Mouse (Mus musculus): Measurements from ENCODE around the gene Ndufb10.
A peak's percentile ranks its signal among the peaks of the same experiment; 100 is the strongest.

Ndufb10 gene

DNA sequence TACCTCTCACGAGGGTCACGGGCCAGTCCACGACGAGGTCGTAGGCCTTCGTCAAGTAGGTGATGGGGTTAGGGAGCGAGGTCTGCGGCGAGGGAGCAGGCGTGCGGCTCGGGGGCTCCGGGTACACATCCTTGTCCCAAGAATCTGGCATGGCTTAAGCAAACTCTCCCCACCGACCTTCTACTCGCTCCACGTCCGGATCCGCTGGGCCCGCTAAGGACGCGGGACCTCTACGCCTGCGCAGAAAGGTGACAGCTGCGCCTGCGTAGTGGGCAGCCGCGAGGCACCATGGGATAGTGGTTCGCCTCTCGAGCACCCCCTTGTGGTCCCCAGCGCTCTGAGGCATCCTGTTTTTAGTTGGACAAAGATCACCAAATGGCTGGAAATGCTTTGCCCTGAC lies at the start of gene Ndufb10:
Gene Ndufb10, minus strand, starts transcription at position 295 of the 400 bp plus-strand sequence.
- peak; percentile 96 to 99 for DNase-seq

DNA sequence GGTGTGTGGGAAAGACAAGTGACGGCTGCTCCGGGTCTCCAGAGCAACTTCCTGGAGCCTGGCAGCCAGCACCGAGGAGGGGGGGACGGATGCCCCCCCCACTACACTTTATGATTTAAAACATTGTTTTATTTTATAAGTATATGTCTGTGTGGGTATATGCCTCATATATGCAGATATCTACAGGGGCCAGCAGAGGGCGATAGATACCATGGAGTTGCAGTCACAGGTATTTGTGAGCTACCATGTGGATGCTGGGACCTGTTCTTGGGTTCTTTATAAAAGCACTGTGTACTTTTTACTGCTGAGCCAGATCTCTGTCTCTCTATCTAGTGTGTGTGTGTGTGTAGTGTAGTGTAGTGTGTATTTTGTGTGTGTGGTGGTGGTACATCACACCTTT lies 49.0 kb upstream of the Ndufb10 start:
- DNase-seq, result no peak

DNA sequence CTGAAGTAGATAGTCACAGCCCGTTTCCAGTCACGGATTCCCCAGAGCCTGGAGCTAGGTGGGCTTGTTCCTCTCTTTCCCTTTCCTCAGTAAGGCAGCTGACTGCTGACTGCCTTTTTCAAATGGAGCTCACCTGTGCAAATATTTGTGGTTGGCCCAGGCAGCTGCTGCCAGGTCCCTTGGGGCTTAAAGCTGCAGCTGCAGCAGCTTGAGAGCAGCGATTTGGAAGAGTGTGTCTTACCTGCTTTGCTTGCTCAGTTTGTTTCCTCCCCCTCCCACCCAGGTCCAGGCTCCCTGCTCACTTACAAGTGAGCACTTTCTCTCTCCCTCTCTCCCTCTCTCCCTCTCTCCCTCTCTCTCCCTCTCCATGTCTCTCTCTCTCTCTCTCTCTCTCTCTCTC lies 44.9 kb upstream of the Ndufb10 start:
- no peak for DNase-seq

DNA sequence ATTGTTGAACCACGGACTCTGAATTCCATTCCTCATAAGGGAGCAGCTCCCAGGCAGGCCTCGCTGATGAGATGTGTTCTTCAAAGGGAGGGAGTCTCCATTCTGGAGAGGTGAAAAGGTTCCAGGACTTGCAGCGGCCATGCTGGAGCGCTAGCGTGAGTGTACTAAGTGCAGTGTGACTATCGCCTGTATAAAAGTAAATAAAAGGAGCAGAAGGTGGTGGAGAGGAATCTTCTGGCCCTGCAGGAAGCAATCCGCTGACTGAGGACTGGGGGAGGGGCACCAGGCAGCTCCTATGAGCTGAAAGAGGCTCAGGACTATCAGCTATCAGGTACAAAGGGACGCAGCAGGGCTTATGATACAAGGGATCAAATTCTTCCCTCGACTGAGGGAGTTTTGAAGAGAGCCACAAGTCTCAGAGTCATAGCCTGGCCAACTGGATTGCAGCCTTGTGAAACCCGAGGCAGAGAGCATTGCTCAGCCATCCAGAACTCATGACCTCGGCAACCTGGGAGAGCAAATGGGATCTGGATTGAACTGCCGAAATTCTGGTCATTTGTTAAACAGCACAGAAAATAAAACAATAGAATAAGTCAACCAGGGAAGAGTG lies 42.1 kb upstream of the Ndufb10 start:
- peak; percentile 51 to 68 for DNase-seq

DNA sequence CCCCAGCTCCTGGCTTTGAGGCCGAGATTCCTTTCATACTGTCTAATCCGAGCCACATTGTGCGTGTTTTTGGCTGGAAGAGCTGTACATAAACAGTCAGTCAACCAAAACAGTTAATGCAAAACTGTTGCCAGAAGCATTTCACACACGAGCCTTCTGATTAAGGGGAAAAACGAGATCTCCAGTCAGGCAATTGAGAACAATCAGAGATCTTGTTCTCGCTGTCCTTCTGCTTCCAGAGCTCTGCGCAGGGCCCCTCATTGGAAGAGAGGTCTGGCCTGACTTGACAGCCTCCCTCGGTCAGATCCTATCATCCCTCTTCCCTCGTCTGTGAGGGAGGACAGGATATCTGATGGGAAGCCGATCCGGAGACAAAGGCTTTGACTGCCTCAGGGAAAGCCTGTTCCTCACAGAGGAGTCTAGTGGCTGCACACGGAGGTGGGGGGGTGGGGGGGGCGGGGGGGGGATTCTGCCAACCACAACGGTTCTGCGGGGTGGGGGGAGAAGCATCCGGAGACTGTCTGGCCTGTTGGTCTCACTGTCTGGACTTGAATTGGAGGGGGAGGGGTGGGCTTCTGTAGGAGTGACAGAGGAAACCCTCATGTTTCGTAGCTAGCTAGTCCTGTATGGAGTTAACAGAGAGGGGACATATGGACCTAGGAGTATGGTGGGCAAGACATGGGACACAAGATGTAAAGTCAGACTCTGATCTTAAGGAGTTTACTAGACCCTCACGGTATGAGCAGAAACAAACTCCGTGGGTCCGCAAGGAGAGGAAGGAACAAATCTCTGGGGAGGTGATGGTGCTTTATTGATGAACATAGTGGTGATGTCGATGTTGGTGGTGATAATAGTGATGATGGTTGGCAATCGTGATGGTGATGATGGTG lies 41.0 kb upstream of the Ndufb10 start:
- DNase-seq, result no peak

DNA sequence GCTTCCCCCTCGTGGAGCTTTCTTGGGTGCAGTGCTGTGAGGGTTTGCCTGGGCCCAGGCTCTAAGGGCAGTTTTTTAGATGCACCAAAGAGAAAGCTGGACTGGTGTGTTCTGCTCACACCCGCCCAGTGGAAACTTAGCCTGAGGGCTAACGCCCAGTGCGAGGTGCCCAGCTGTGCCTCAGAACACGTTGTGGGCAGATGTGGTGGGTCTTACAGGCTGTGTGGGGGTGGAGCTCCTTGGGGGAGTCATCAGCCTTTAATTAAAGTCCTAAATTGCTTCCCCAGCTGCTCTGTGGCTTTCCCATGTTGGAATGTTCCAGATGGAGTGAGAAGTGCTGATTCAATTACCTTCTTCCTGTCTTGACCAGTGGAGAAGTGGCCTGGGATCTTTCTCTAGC lies 36.8 kb upstream of the Ndufb10 start:
- DNase-seq, result peak in 1 of 2 experiments; percentile 42

DNA sequence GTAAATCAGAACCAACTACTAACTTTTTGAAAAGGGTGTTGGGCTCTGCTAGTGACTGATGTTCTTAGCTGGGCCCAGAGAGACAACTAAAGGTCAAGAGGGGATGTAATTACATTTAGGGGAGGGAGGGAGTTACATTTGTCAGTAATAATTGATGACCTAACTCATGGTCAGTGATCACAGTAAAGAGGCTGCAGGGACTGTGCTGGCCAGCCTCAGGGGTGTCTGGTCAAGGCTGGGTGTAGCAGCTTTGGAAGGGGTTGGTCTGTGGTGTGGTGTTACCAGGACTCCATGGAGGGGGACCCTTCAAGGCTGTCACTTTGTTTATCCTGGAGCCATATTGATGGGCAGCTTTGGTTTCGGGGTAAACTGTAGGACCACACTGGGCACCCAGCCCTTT lies 33.1 kb upstream of the Ndufb10 start:
- DNase-seq, result no peak

DNA sequence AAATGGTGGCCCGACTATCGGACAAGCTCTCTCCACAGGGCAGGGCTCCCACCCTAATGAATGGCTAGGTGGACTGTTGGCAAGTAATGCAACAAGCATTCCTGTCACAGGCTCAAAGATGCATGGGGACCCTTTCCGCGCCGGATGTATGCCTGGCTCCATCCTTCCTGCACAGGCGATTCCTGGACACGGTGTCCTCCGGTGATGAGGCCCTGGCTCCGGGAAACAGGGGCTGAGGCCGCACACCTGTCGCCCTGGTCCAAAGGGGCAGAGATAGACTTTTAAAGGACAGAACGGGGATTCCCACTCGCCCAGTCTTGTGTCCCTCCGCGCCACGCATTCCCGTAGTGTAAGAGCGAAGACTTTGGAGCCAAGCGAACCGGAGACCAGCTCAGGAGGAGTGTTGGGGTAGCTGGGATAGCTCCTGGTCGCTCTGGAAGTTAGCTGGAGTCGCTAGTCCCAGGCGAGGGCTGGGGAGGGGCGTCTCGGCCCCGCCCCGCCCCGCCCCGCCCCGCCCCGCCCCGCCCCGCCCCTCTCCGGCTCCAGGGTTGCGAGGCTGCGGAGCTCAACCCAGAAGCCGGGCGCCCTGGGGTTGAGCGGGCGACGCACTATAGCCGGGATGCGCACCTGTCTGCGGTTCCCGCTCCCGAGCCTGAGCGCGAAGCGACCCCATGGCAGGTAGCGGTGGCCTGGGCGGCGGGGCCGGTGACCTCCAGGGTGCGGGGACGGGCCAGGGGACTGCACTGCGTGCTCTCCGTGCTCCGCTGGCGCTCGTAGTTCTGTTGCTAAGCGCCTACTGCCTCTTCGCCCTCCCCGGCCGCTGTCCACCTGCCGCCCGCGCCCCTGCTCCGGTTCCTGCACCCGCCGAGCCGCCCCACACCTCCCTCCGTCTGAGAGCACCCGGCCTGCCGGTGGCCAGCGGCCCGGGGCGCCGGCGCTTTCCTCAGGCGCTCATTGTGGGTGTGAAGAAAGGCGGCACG lies 28.4 kb upstream of the Ndufb10 start, which contains the start of gene Hs3st6:
Gene Hs3st6, plus strand, starts transcription at position 574 of the 980 bp plus-strand sequence.
- DNase-seq, result peak; percentile 42 to 69

DNA sequence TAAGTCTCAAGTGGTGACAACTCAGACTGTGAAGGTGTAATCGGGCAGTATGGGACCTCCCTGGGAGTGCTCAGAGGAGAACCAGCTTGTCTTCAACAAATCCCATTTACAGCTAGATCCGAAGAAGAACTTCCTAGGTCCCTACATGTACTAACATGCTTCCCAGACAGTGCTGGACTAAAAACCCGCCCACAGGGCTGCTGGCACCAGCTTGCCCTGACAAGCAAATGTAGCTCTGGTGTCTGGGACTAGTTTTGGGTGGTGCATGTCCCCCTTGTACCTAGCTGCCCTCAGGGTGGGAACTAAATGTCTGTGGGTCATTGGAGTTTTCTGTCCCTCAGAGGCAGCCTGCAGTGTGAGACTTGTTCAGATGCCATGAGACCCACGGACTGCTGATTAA lies 27.2 kb upstream of the Ndufb10 start:
- DNase-seq, result no peak

DNA sequence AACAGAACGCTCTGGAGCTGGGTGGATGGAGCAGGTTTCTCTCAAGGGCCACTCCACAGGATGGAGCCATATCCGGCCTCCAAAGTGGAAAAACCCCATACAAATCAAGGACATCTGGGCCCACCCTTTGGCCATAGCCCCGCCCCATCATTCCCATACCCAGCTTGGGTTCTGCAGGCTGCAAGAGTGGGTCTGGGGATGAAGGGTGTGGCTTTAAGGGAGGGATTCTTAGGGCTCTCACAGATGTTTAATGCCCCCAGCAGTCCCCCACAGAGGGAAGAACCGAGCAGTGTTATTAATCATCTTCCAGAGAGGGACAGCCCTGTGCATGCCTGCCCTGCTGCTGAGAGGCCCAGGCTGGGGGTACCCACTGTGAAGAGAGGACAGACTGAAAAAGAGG lies 22.7 kb upstream of the Ndufb10 start:
- DNase-seq, result no peak

DNA sequence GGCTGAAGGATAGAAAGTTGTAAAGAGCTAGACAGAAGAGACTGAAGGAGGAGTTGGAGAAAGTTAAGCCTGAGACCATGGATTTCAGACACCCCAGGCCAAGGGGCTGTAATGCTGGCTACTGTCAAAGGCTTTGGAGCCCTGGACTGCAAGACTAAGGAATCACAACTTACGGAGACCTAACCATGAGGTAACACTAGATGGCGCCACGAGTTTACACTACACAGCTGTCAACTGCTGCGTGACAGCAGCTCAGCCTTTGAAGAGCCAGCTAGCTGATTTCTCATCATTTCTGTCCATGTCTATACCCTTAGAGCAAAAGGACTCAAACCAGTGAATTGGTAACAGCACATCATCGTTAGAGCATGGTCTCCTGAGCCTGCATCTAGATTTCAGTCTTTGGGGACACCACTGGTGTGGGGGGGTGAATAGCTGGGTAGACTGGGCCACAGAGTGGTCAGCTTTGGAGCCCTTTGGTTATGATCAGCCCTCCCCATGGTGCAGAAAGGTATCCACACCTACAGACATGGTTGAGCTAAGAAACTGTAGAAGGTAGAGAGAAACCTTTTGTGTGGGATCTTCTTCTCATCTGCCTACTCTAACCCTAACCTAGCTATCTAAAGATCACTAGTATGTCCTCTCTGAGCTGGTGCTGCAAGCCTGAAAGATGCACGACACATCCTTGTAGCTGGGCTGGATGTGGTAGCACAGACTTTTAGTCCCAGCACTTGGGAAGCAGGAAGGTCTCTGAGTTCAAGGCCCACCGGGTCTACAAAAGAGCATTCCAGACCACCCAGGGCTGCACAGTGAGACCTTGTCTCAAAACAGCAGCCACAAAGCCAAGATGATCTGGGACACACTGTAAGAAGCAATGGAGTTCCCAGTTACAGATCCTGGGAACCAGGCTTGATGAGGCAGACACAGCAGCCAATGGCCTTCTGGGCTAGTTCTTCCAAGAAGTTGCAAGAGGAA lies 21.5 kb upstream of the Ndufb10 start:
- DNase-seq, result peak; percentile 86 to 93

DNA sequence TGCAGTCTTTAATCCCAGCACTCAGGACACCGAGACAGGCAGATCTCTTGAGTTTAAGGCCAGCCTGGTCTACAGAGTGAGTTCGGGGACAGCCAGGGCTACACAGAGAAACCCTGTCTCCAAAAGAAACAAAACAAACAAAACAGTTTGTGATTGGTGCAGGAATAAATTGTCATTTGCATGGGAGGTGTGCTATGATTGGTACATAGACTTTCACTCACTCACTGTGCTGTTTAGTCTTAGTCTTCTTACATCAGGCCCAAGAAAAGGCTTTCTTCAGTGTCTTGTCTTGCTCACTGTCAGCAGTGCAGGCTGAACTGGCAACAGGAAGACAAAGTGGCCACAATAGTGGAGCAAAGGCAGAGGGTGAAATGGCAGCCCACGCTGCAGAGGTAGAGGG lies 20.1 kb upstream of the Ndufb10 start:
- no peak for DNase-seq

DNA sequence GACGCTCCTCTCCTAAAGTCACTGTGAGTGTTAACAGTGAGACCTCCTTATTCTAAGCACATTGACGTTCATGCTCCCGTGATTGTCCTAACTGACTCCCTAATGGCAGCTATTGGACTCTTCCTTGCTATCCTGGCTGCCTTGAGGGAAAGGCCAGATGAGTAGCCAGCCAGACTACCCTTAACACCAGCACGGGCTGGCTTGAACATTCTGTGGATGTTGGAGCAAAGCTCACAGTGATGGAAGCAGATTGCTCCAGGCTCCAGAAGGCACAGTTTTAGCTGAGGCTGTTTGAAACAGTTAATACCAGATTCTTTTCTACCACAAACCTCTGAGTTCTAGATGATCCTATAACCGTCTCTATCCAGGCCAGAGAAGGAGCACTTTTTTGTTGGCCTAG lies 19.6 kb upstream of the Ndufb10 start:
- no peak for DNase-seq

DNA sequence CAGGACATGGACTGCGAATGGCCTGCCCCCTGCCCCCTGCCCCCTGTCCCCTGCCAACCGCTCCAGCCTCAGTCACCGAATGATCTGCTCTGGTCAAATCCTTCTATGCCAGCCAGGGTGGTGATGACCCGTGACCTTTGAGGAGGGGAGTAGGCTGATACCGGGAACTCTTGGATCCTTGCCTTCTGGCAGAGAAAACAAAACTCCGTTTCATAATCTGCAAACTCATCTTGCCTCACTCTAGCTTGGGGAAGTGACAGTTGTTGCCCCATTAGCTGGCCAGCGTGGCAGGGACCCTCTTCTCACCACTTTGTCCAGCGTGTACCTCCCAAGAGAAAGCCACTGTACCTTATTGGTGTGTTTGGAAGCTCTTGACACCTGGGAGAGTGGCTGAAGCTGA lies 18.0 kb upstream of the Ndufb10 start:
- no peak for DNase-seq

DNA sequence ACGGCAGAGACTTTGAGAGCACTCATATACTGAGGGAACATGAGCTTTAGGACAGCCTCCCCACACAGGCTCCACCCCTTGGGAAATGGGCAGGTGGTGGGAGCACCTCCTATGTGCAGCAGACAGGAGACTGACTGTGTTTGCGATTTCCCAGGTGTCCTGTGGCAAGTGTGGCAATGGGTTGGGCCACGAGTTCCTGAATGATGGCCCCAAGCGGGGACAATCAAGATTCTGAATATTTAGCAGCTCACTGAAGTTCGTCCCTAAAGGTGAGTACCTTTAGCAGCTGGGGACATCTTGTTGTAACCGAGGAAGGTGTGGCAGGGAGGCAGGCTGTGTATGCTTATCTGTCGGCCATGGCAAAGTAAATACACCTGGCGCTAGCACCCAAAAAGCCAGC lies 15.6 kb upstream of the Ndufb10 start:
- DNase-seq, result no peak

DNA sequence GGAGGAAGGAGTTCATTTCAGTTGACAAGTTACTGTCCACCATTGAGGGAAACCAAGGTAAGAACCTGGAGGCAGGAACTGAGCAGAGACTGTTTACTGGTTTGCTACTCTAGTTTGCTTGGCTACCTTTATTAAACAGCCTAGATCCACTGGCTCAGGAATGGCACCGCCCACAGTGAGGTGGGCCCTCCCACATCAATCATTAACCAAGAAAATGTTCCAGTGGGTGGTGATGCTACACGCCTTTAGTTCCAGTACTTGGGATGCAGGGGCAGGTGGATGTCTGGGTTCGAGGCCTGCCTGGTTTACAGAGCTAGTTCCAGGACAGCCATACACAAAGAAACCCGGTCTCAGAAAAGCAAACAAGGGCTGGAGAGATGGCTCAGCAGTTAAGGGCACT lies 14.0 kb upstream of the Ndufb10 start:
- DNase-seq, result peak; percentile 74 to 83

DNA sequence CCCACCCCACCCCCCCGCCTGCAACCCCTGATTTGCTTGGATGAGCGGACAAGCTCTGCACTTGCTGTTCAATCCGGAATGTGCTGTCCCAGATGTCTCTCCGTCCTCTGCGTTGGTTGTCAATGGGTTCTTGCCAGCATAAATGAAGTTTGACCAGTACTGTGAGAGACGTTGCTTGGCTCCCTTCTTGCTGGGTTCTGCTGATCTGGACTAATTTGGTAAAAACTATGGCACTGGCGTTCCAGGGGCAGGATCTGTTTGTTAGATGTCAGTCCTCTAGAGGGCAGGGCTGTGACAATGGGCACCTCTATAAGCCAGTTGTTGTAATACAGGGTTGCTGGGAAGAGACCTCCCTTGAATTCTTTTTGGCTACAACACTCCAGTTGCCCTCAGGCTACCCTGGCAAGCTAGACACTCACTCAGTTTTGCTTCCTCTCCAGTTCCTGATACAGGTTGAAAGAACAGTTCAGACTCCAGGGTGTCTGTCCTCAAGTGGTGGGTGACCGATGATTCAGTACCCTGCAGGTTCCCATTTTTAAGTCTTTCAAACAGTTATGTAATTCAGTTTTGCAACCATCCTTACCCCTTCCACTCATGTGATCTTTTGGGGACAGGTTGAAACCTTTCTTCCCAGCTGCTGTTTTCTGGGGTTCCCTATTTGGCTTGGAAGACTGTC lies 13.0 kb upstream of the Ndufb10 start:
- DNase-seq, result peak; percentile 40 to 69

DNA sequence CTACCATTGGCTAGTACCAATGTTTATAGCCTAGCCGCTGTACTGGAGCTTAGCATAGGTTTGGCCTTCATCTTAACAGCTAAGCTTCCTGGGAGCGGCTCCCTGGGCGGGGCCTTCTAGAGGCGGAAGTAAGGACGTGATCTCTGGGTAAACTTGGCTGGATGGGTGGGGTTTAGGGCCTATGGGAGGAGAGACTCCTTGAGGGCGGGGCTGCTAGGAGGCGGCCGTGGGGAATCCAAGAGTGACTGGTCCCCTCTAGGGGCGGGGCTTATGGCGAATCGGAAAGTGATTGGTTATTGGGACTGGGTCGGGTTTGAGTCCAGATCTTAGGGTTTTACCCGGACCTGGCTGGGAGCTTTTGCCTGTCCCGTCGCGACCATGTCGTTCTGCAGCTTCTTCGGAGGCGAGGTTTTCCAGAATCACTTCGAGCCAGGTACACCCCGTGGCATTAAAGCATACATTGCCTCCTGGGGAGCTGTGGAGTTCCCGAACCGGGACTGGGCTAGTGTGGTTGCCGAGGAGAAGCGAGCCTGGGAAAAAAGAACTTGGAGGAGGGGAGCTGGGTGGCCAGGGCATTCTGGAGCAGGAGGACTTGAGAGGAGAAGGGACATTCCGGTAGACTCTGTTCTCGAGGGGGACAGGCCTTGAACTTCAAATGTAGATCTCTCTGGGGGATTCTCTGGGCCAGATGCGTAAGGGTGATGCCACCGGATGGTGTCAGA lies 12.2 kb upstream of the Ndufb10 start, which contains the start of gene Msrb1:
Gene Msrb1, plus strand, starts transcription at position 313 of the 722 bp plus-strand sequence.
- DNase-seq, result peak; percentile 98 to 99

DNA sequence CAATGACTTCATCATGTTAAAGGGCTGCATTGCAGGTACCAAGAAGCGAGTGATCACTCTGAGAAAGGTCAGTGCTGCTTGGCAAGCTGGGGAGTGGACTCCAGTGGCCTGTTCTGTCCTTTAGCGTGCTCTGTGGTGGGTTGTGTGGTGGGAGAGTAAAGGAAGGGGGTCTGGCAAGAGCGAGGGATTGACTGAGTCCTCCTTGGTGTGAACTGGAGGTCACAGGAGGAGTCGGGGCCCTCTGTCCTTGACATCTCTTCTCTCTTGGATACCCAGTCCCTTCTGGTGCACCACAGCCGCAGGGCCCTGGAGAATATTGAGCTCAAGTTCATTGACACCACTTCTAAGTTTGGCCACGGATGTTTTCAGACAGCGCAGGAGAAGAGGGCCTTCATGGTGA lies 11.2 kb upstream of the Ndufb10 start:
- DNase-seq, result no peak

DNA sequence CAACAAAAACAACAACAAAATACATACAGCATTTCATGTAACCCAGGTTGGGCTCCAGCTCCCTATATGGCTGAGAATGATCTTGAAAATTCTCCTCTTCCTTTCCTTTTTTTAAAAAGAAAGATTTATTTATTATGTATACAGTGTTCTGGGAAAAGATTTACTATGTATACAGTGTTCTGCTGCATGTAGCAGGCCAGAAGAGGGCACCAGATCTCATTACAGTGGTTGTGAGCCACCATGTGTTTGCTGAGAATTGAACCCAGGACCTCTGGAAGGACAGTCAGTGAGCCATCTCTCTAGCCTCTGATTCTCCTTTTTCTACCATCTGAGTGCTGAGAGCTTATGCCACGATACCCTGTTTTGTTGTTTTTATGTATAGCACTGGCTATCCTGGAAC lies 10.2 kb upstream of the Ndufb10 start:
- no peak for DNase-seq

Data from kidney, postnatal 25 days (tissue).